Mouse (Mus musculus): ENCODE results near the gene Mllt11. TPM values are rescaled to one million over a fixed set of nuclear protein-coding genes. Genes with fewer than 3 reads are reported as not detected.

Mllt11 gene
- 323 and 341 TPM in 2 replicates for polyA plus RNA-seq (2015; fragmentation: Nextera tagmentation; extraction: Ambion mirVana)

GRCm38 (mm10) chr3:95231298-95232221, at the start of gene Mllt11:
Gene Mllt11, minus strand, starts transcription at chr3:95232171.
- peaks cover 33% of the 10 kb centered on the region for H3K4me1 ChIP-seq (replicated peaks)
- H3K27me3 ChIP-seq, result no peaks in the 10 kb centered on the region
- no peaks in the 10 kb centered on the region for H3K9me3 ChIP-seq
- ATAC-seq (ENCODE audit: low FRiP score, low read depth), result no peak
- H3K4me3 ChIP-seq, result peak within 1 kb of the TSS; percentile 78; the same call in 1 of the 2 replicates
- H3K4me2 ChIP-seq, result peak within 1 kb of the TSS; percentile 77
- 68% methylated on average over 13 of the region's 13 CpGs for WGBS
- H3K9ac ChIP-seq, result peak within 1 kb of the TSS; percentile 11; the same call in 1 of the 2 replicates
- peaks cover 47% of the 10 kb centered on the region for H3K36me3 ChIP-seq
- H3K27ac ChIP-seq (replicated peaks), result peak within 1 kb of the TSS; percentile 99

GRCm38 (mm10) chr3:95281216-95282126, 49.5 kb upstream of the Mllt11 start, which contains the start of the genes Mindy1 and Prune1:
Gene Mindy1, plus strand, starts transcription at chr3:95281345.
Gene Prune1, minus strand, starts transcription at chr3:95282076.
- 0 out of 2 replicates have a peak, but pooled peaks cover 6% of the 10 kb centered on the region for H3K36me3 ChIP-seq
- peak within 1 kb of the TSS; percentile 91 for H3K4me3 ChIP-seq
- no peaks in the 10 kb centered on the region for H3K9me3 ChIP-seq
- peak; percentile 92 for ATAC-seq (ENCODE audit: low FRiP score, low read depth)
- WGBS, result under 1% methylated on average over 53 of the region's 53 CpGs
- H3K4me2 ChIP-seq, result peak within 1 kb of the TSS; percentile 97
- peaks cover 34% of the 10 kb centered on the region for H3K4me1 ChIP-seq (replicated peaks)
- H3K9ac ChIP-seq, result peak within 1 kb of the TSS; percentile 94
- peak within 1 kb of the TSS; percentile 94 for H3K27ac ChIP-seq (replicated peaks)
- no peaks in the 10 kb centered on the region for H3K27me3 ChIP-seq

- peak overlapping the region; percentile 97 for H3K4me2 ChIP-seq
- peaks cover 34% of the 10 kb centered on the region for H3K4me1 ChIP-seq (replicated peaks)
- ATAC-seq (ENCODE audit: low FRiP score, low read depth), result no peak
- 0 out of 2 replicates have a peak, but pooled peaks cover 6% of the 10 kb centered on the region for H3K36me3 ChIP-seq
- peak overlapping the region; percentile 94 for H3K27ac ChIP-seq (replicated peaks)
- no peaks in the 10 kb centered on the region for H3K27me3 ChIP-seq
- 31% methylated on average over 8 of the region's 8 CpGs for WGBS
- peak overlapping the region; percentile 91 for H3K4me3 ChIP-seq
- H3K9me3 ChIP-seq, result no peaks in the 10 kb centered on the region
- H3K9ac ChIP-seq, result peak overlapping the region; percentile 94
These were observed 48.8 kb upstream of the Mllt11 start for GRCm38 (mm10) chr3:95280747-95281146.

GRCm38 (mm10) chr3:95277149-95277551, 45.2 kb upstream of the Mllt11 start:
- Histone ChIP-seq H3K4me2 (no peak overlapping the region), H3K27me3 (no peaks in the 10 kb centered on the region), H3K9me3 (no peaks in the 10 kb centered on the region), H3K4me3 (no peak overlapping the region), H3K4me1 (replicated peaks) (peaks cover 13% of the 10 kb centered on the region), H3K36me3 (0 out of 2 replicates have a peak, but pooled peaks cover 6% of the 10 kb centered on the region), H3K27ac (replicated peaks) (no peak overlapping the region), H3K9ac (no peak overlapping the region)
- 83% methylated on average over 1 of the region's 1 CpGs for WGBS
- ATAC-seq (ENCODE audit: low FRiP score, low read depth), result no peak

GRCm38 (mm10) chr3:95276428-95276934, 44.5 kb upstream of the Mllt11 start:
- no peaks in the 10 kb centered on the region for H3K9me3 ChIP-seq
- no peak overlapping the region for H3K9ac ChIP-seq
- no peak overlapping the region for H3K27ac ChIP-seq (replicated peaks)
- 84% methylated on average over 5 of the region's 5 CpGs for WGBS
- H3K4me3 ChIP-seq, result no peak overlapping the region
- 0 out of 2 replicates have a peak, but pooled peaks cover 6% of the 10 kb centered on the region for H3K36me3 ChIP-seq
- H3K4me2 ChIP-seq, result no peak overlapping the region
- no peaks in the 10 kb centered on the region for H3K27me3 ChIP-seq
- peaks cover 12% of the 10 kb centered on the region for H3K4me1 ChIP-seq (replicated peaks)
- ATAC-seq (ENCODE audit: low FRiP score, low read depth), result no peak

GRCm38 (mm10) chr3:95275161-95275560, 43.2 kb upstream of the Mllt11 start:
- no peak overlapping the region for H3K9ac ChIP-seq
- no peak for ATAC-seq (ENCODE audit: low FRiP score, low read depth)
- H3K4me2 ChIP-seq, result no peak overlapping the region
- H3K4me1 ChIP-seq (replicated peaks), result peaks cover 7% of the 10 kb centered on the region; the same call in 1 of the 2 replicates
- H3K27ac ChIP-seq (replicated peaks), result no peak overlapping the region
- WGBS, result 87% methylated on average over 6 of the region's 6 CpGs
- H3K36me3 ChIP-seq, result 0 out of 2 replicates have a peak, but pooled peaks cover 6% of the 10 kb centered on the region
- H3K27me3 ChIP-seq, result no peaks in the 10 kb centered on the region
- no peak overlapping the region for H3K4me3 ChIP-seq
- H3K9me3 ChIP-seq, result no peaks in the 10 kb centered on the region

GRCm38 (mm10) chr3:95274453-95274852, 42.5 kb upstream of the Mllt11 start:
- Histone ChIP-seq H3K9ac (no peak overlapping the region), H3K36me3 (peaks cover 7% of the 10 kb centered on the region; the same call in 1 of the 2 replicates), H3K4me2 (no peak overlapping the region), H3K27me3 (no peaks in the 10 kb centered on the region), H3K27ac (replicated peaks) (no peak overlapping the region), H3K4me3 (no peak overlapping the region), H3K9me3 (no peaks in the 10 kb centered on the region), H3K4me1 (replicated peaks) (peaks cover under 1% of the 10 kb centered on the region; the same call in 1 of the 2 replicates)
- ATAC-seq (ENCODE audit: low FRiP score, low read depth), result no peak
- WGBS, result 93% methylated on average over 4 of the region's 4 CpGs

GRCm38 (mm10) chr3:95273471-95273870, 41.5 kb upstream of the Mllt11 start:
- 0 out of 2 replicates have a peak, but pooled peaks have one; percentile 20 for ATAC-seq (ENCODE audit: low FRiP score, low read depth)

GRCm38 (mm10) chr3:95270766-95271364, 38.9 kb upstream of the Mllt11 start:
- Histone ChIP-seq H3K4me2 (no peak overlapping the region), H3K27ac (replicated peaks) (no peak overlapping the region), H3K27me3 (no peaks in the 10 kb centered on the region), H3K4me3 (no peak overlapping the region), H3K9ac (no peak overlapping the region), H3K9me3 (no peaks in the 10 kb centered on the region), H3K36me3 (peaks cover 29% of the 10 kb centered on the region), H3K4me1 (replicated peaks) (no peaks in the 10 kb centered on the region)
- 89% methylated on average over 12 of the region's 12 CpGs for WGBS
- no peak for ATAC-seq (ENCODE audit: low FRiP score, low read depth)

More at GRCm38 (mm10) chr3:95273471-95273870, 41.5 kb upstream of the Mllt11 start:
- H3K9me3 ChIP-seq, result no peaks in the 10 kb centered on the region
- no peak overlapping the region for H3K9ac ChIP-seq
- no peak overlapping the region for H3K4me2 ChIP-seq
- H3K27me3 ChIP-seq, result no peaks in the 10 kb centered on the region
- H3K4me1 ChIP-seq (replicated peaks), result no peaks in the 10 kb centered on the region
- H3K27ac ChIP-seq (replicated peaks), result no peak overlapping the region
- no peak overlapping the region for H3K4me3 ChIP-seq
- peaks cover 15% of the 10 kb centered on the region; the same call in 1 of the 2 replicates for H3K36me3 ChIP-seq
- WGBS, result 88% methylated on average over 5 of the region's 5 CpGs

- 91% methylated on average over 5 of the region's 5 CpGs for WGBS
- no peak overlapping the region for H3K27ac ChIP-seq (replicated peaks)
- H3K27me3 ChIP-seq, result no peaks in the 10 kb centered on the region
- no peak overlapping the region for H3K4me2 ChIP-seq
- H3K9ac ChIP-seq, result no peak overlapping the region
- no peak overlapping the region for H3K4me3 ChIP-seq
- no peaks in the 10 kb centered on the region for H3K4me1 ChIP-seq (replicated peaks)
- no peak for ATAC-seq (ENCODE audit: low FRiP score, low read depth)
- peaks cover 33% of the 10 kb centered on the region for H3K36me3 ChIP-seq
- H3K9me3 ChIP-seq, result no peaks in the 10 kb centered on the region
These were observed 37.8 kb upstream of the Mllt11 start for GRCm38 (mm10) chr3:95269789-95270188.

GRCm38 (mm10) chr3:95267855-95268254, 35.9 kb upstream of the Mllt11 start:
- Histone ChIP-seq H3K4me1 (replicated peaks) (no peaks in the 10 kb centered on the region), H3K4me2 (no peak overlapping the region), H3K36me3 (peaks cover 50% of the 10 kb centered on the region), H3K27ac (replicated peaks) (no peak overlapping the region), H3K4me3 (no peak overlapping the region), H3K9ac (no peak overlapping the region), H3K27me3 (no peaks in the 10 kb centered on the region), H3K9me3 (no peaks in the 10 kb centered on the region)
- ATAC-seq (ENCODE audit: low FRiP score, low read depth), result no peak
